Mouse (Mus musculus) cerebellum, adult 9-11 months (tissue): ENCODE measurements around the gene Mpv17l2.

Source experiments
- DNase-seq: peaks from one replicate; pipeline ENCODE4 v3.0.0; 2022

Mpv17l2 gene

DNA sequence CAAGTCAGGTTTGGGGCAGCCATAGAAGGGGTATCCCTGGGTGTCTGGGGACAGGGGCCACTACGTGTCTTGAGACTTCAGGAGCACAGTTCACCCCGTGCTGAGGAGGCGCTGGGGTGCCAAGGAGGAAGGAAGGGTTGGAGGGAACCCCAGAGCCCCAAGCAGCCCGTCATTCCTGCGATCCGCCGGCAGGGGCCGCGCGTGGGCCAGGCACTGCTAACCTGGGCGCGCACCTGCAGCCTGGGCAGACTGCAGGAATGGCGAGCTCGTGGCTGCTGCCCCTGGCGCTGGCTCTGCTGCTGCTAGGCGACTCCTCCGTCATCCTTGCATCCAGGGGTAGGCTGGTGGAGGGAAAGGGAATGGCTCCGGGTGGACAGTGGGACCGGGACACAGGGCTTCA is 42.4 kb downstream of the Mpv17l2 start, which contains the start of gene Gm3336:
Gm3336 (plus strand) TSS at position 247 of the 400 bp plus-strand sequence.
- DNase-seq, result peak; percentile 75

DNA sequence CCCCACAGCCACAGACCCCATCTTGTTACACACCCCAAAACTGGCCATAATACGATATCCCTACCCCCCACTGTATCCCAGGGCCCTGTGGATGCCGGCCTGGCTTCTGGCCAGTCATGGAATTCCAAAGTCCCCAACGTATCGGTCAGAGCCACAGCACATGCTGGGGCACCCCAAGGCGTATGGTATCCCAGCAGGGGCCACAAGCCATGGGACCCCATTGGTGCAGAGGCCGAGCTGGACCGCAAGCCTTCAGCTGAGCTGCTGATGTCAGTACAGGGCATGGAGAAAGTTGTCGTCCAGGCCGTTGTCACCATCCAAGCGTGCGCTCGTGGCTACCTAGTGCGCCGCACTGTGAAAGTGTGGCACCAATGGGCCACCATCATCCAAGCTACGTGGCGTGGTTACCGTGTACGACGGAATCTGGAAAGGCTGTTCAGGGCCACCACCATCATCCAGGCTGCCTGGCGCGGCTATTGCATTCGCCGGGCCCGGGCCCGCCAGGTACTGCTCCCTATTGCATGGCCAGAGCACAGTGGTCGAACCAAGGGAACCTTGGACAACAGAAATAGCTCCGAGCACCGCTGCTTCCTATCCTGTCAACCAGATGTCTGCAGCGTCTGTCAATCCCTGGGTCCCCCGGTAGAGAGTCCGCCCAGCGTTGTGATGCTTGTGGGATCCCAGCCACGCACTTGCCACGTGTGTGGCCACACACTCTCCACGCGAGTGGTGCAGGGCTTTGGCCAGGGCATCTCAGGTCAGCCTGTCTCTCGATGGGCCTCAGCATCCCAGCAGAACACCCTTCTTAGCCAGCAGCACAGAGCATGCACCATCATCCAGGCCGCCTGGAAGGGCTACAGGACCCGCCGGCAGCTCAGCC is 44.0 kb downstream of the Mpv17l2 start:
- DNase-seq, result no peak

DNA sequence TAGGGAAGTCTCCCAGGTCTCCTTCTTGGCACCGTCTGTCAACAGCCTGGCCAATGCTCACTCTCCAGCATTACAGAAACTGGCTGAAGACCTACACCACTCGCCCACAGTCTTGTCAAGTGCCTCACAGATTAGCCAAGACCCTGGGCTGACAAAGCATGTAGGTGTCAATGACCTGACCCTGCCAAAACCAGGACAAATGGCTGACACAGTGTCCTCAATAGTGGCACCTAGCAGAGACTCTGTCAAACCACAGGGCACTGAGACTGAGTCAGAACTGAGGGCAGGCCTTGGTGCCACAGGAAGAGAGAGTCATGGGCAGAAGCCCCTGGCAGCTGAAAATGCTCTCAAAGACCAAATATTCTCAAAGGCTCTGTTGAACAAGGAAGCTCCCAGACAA is 45.7 kb downstream of the Mpv17l2 start:
- no peak for DNase-seq

GRCm38 (mm10) chr8:70713991-70714390 is 46.8 kb downstream of the Mpv17l2 start:
- DNase-seq, result peak; percentile 24

DNA sequence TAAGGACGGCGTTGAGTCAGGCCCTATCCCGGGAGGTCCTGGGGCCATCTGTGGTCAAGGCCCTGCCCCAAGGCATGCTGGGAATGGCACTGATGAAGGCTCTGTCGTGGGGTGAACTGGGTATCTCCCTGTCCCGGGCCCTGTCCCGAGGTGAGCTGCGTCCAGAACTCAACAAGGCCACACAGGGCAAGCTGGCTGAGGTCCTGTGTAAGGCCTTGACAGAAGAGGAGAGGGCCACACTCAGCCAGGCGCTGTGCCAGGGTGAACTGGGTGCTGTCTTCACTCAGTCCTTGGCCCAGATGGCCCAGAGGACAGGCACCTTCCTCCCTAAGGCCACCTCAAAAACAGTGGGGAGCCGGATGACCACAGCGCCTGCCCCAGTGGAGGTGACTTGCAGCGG is 49.7 kb downstream of the Mpv17l2 start:
- DNase-seq, result no peak

DNA sequence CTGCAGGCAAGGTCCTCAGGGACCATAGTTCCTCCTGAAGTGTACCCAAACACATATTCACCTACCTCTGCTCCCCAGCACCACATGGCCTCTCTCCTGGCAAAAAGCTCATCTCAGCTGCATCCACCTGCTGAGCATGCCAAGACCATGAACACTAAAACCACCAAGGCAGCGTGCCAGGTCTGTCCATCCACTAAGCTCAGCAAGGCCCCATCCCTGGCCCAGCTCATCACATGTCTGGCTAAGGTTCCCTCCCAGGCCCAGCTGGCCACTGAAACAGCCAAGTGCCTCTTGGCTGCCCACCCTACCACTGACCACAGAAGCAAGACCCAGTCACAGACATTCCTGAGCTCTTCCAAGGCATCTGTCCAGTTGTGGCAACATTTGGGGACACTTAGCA is 50.5 kb downstream of the Mpv17l2 start:
- peak; percentile 55 for DNase-seq

- DNase-seq, result peak; percentile 41
Observed at GRCm38 (mm10) chr8:70709794-70710193, 51.0 kb downstream of the Mpv17l2 start.
